Mouse (Mus musculus) heart, adult 2 months (tissue): ENCODE data around the gene Guf1.

Experiments
- CTCF ChIP-seq: fragments of 200-600 bp; IDR thresholded peaks from 2 replicates; pipeline ENCODE4 v1.8.1; 2022; ENCODE audit warnings: antibody characterized with exemption, mild to moderate bottlenecking, moderate library complexity
- POLR2A ChIP-seq: fragments of 200-500 bp; IDR thresholded peaks from 2 replicates; pipeline ENCODE4 v1.6.1; 2011; ENCODE audit warnings: mild to moderate bottlenecking, low read depth, low read length, control low read depth; ENCODE audit not compliant: insufficient read depth

DNA sequence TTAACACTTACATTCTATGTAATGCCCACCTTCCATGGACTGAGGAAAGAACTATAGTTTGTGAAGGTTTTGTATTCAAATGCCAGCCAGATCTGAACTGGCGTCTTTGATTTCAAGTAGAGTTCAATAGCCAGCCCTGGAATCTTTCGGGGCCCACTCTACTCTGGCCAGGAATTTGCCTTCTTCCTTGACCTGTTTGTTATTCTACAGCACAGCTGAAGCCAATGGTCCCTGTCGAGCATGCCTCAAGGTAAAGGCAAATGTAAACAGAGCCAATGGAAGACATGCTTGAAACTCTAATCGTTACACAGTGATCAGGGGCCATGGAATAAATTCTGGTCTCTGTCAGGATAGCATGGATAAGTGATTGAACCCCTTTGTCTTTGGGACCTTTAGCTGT is 44.5 kb upstream of the Guf1 start:
- no peak for TF ChIP-seq CTCF
- TF ChIP-seq POLR2A = no peak
